Mouse (Mus musculus) thymus, adult 2 months (tissue): Measurements from ENCODE around the gene Gabbr2.

Experiments used
- CTCF ChIP-seq: fragments of 200-500 bp; IDR thresholded peaks from 2 replicates; pipeline ENCODE4 v1.5.1; 2012; ENCODE audit warnings: mild to moderate bottlenecking, control low read depth, low read length, moderate library complexity, borderline replicate concordance; ENCODE audit not compliant: control insufficient read depth, poor library complexity, insufficient read depth; ENCODE audit errors: extremely low read depth
- POLR2A ChIP-seq: fragments of 200-500 bp; IDR thresholded peaks from 2 replicates; pipeline ENCODE4 v1.6.1; 2012; ENCODE audit warnings: mild to moderate bottlenecking, low read length, control low read depth, moderate library complexity; ENCODE audit not compliant: control insufficient read depth, poor library complexity, insufficient read depth; ENCODE audit errors: extremely low read depth

DNA sequence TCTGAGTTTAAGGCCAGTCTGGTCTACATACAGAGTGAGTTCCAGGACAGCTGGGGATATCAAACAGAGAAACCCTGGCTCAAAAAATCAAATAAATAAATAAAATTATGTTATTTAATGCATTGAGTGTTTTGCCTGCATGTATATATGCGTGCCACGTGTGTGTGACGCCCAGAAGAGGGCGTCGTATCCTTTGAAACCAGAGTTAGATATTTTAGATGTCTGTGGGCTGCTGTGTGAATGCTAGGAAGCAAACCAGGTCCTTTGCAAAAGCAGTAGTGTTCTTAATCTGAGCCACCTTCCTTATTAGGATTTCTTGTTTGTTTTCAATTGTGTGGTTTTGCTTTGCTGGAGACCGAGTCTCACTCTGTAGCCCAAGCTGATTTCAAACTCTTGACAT lies 13.3 kb downstream of the Gabbr2 start:
- TF ChIP-seq CTCF (no peak), POLR2A (no peak)
